In genomic region chr10:117413562-117414527, GRCm38 (mm10) we compare ENCODE assay signal across 16 mouse cellular contexts. TPM values are rescaled to one million over a fixed set of nuclear protein-coding genes. Genes with fewer than 3 reads are reported as not detected.
A peak's percentile ranks its signal among the peaks of the same experiment; 100 is the strongest.
DNase-seq lines count a peak whose midpoint lies in the region; ATAC-seq and TF ChIP-seq lines count a peak whose summit lies in the region.
"Had no signal": no experiment of that assay in that cellular context is flagged by ENCODE, and none has a peak within 500 bp of the region (broad histone marks: within the 10 kb centered on the region; RNA-seq: fewer than 3 reads in every experiment).

No protein-coding gene starts in this region.

- no peak overlapping the region for H3K27ac ChIP-seq in embryonic facial prominence, embryonic 14.5 days (replicated peaks; ENCODE audit: low read depth, low read length)
- no peak overlapping the region for H3K27ac ChIP-seq in embryonic facial prominence, embryonic 10.5 days (replicated peaks)
- no peak overlapping the region for H3K27ac ChIP-seq in kidney, postnatal 0 days
- H3K27ac ChIP-seq in liver, embryonic 15.5 days (replicated peaks): peak overlapping the region; percentile 68
- H3K27ac ChIP-seq in heart, embryonic 11.5 days (ENCODE audit: low read depth, low read length): no peak overlapping the region
- H3K27ac ChIP-seq: hindbrain, embryonic 10.5 days; limb, embryonic 12.5 days; macrophage had no signal

- peak; percentile 42 for DNase-seq in embryonic facial prominence, embryonic 14.5 days (ENCODE audit: low spot score)
- DNase-seq in embryonic facial prominence, embryonic 10.5 days (ENCODE audit: low spot score): no peak
- DNase-seq in kidney, postnatal 0 days (ENCODE audit: low spot score): no peak
- DNase-seq in kidney, adult 18-20 months: no peak
- peak; percentile 22 for DNase-seq in Patski (ENCODE audit: low read depth, low spot score)
- DNase-seq: cerebellum, adult 2 months; gastrocnemius, postnatal 25 days; midbrain, embryonic 14.5 days had no signal

- peaks cover 5% of the 10 kb centered on the region; the same call in 1 of the 2 replicates for H3K4me1 ChIP-seq in embryonic facial prominence, embryonic 14.5 days (ENCODE audit: control insufficient read depth, insufficient read depth, low read length)
- peaks cover 46% of the 10 kb centered on the region for H3K4me1 ChIP-seq in embryonic facial prominence, embryonic 10.5 days
- H3K4me1 ChIP-seq in kidney, postnatal 0 days (replicated peaks; ENCODE audit: insufficient read depth, low read length): no peaks in the 10 kb centered on the region
- peaks cover 40% of the 10 kb centered on the region for H3K4me1 ChIP-seq in liver, embryonic 15.5 days (replicated peaks)
- peaks cover 12% of the 10 kb centered on the region for H3K4me1 ChIP-seq in heart, embryonic 11.5 days (ENCODE audit: control insufficient read depth, insufficient read depth, low read length)

- no peak overlapping the region for H3K4me2 ChIP-seq in embryonic facial prominence, embryonic 14.5 days (ENCODE audit: low read depth, low read length)
- H3K4me2 ChIP-seq in kidney, postnatal 0 days (ENCODE audit: low read length): no peak overlapping the region
- H3K4me2 ChIP-seq in liver, embryonic 15.5 days: peak overlapping the region; percentile 13; the same call in 1 of the 2 replicates
- H3K4me2 ChIP-seq in heart, embryonic 11.5 days: no peak overlapping the region
- H3K4me2 ChIP-seq: limb, embryonic 12.5 days had no signal

- 64% methylated on average over 13 of the region's 13 CpGs for WGBS in embryonic facial prominence, embryonic 14.5 days
- 75% methylated on average over 13 of the region's 13 CpGs for WGBS in embryonic facial prominence, embryonic 10.5 days
- 68% methylated on average over 13 of the region's 13 CpGs for WGBS in kidney, postnatal 0 days
- 64% methylated on average over 13 of the region's 13 CpGs for WGBS in liver, embryonic 15.5 days (ENCODE audit: insufficient replicate concordance)
- WGBS in heart, embryonic 11.5 days (ENCODE audit: insufficient replicate concordance): 73% methylated on average over 13 of the region's 13 CpGs

- CTCF ChIA-PET in Patski (lab: Charles Lee): interaction anchor here (0.8 kb wide), 1 partner anchor 19 kb away, joined by 3 read pairs; no protein-coding TSS in a partner anchor

- no peaks in the 10 kb centered on the region for H3K9me3 ChIP-seq in embryonic facial prominence, embryonic 14.5 days (ENCODE audit: control insufficient read depth, low read length)
- H3K9me3 ChIP-seq in embryonic facial prominence, embryonic 10.5 days: no peaks in the 10 kb centered on the region
- H3K9me3 ChIP-seq in kidney, postnatal 0 days (replicated peaks; ENCODE audit: low read length): no peaks in the 10 kb centered on the region
- no peaks in the 10 kb centered on the region for H3K9me3 ChIP-seq in liver, embryonic 15.5 days (replicated peaks)
- no peaks in the 10 kb centered on the region for H3K9me3 ChIP-seq in heart, embryonic 11.5 days (replicated peaks; ENCODE audit: control insufficient read depth, low read length)
- H3K9me3 ChIP-seq: hindbrain, embryonic 10.5 days had no signal

- TF ChIP-seq CTCF in kidney, postnatal 0 days (IDR thresholded peaks at IDR 0.05; ENCODE audit: low read depth): peak; percentile 15; the same call in 1 of the 2 replicates
- no peak for TF ChIP-seq CTCF in Patski (IDR thresholded peaks at IDR 0.05)

- no peak overlapping the region for H3K9ac ChIP-seq in embryonic facial prominence, embryonic 14.5 days (ENCODE audit: low read depth, low read length)
- H3K9ac ChIP-seq in kidney, postnatal 0 days (ENCODE audit: low read depth, low read length): no peak overlapping the region
- no peak overlapping the region for H3K9ac ChIP-seq in liver, embryonic 15.5 days
- no peak overlapping the region for H3K9ac ChIP-seq in heart, embryonic 11.5 days (ENCODE audit: low read depth, low read length)
- H3K9ac ChIP-seq: limb, embryonic 12.5 days had no signal

- POLR2A ChIA-PET in Patski (lab: Charles Lee): no interaction called here

- ATAC-seq in embryonic facial prominence, embryonic 14.5 days (ENCODE audit: low read depth): peak; percentile 76
- no peak for ATAC-seq in kidney, postnatal 0 days (replicated peaks; ENCODE audit: low FRiP score, low read depth)
- peak; percentile 47 for ATAC-seq in Patski
- no peak for ATAC-seq in liver, embryonic 15.5 days (ENCODE audit: insufficient read depth)
- no peak for ATAC-seq in heart, embryonic 11.5 days (replicated peaks; ENCODE audit: insufficient number of reproducible peaks, low FRiP score, low TSS enrichment)
- ATAC-seq: forebrain, embryonic 14.5 days had no signal

- in situ Hi-C loops in Patski (cut with MboI; ENCODE audit: low pct_unique_long_range_greater_than_20kb): no loop called here

- H3K27me3 ChIP-seq in embryonic facial prominence, embryonic 14.5 days (replicated peaks; ENCODE audit: control insufficient read depth, insufficient read depth, low read length): no peaks in the 10 kb centered on the region; the same call in 1 of the 2 replicates
- peaks cover 7% of the 10 kb centered on the region; the same call in 1 of the 2 replicates for H3K27me3 ChIP-seq in embryonic facial prominence, embryonic 10.5 days (replicated peaks; ENCODE audit: low read depth, poor library complexity, severe bottlenecking)
- no peaks in the 10 kb centered on the region for H3K27me3 ChIP-seq in kidney, postnatal 0 days (ENCODE audit: insufficient read depth, low read length)
- peaks cover 3% of the 10 kb centered on the region for H3K27me3 ChIP-seq in Patski
- no peaks in the 10 kb centered on the region for H3K27me3 ChIP-seq in liver, embryonic 15.5 days
- H3K27me3 ChIP-seq in heart, embryonic 11.5 days (ENCODE audit: control insufficient read depth, insufficient read depth, low read length): no peaks in the 10 kb centered on the region
- H3K27me3 ChIP-seq: CH12.LX had no signal

- H3K36me3 ChIP-seq in embryonic facial prominence, embryonic 14.5 days (ENCODE audit: control insufficient read depth, insufficient read depth, low read length): no peaks in the 10 kb centered on the region
- no peaks in the 10 kb centered on the region for H3K36me3 ChIP-seq in embryonic facial prominence, embryonic 10.5 days (replicated peaks)
- H3K36me3 ChIP-seq in kidney, postnatal 0 days (ENCODE audit: insufficient read depth, low read length): no peaks in the 10 kb centered on the region
- no peaks in the 10 kb centered on the region for H3K36me3 ChIP-seq in liver, embryonic 15.5 days (replicated peaks)
- no peaks in the 10 kb centered on the region for H3K36me3 ChIP-seq in heart, embryonic 11.5 days (ENCODE audit: control insufficient read depth, insufficient read depth, low read length)
- H3K36me3 ChIP-seq: hindbrain, embryonic 10.5 days; limb, embryonic 12.5 days had no signal

- no peak overlapping the region for H3K4me3 ChIP-seq in embryonic facial prominence, embryonic 14.5 days (ENCODE audit: low read depth, low read length)
- no peak overlapping the region for H3K4me3 ChIP-seq in embryonic facial prominence, embryonic 10.5 days
- H3K4me3 ChIP-seq in kidney, postnatal 0 days (replicated peaks; ENCODE audit: low read depth, low read length): no peak overlapping the region
- no peak overlapping the region for H3K4me3 ChIP-seq in liver, embryonic 15.5 days (replicated peaks)
- H3K4me3 ChIP-seq in heart, embryonic 11.5 days (ENCODE audit: low read depth, low read length): no peak overlapping the region
- H3K4me3 ChIP-seq: hindbrain, embryonic 10.5 days; limb, embryonic 12.5 days; myocyte had no signal

RNA-seq across cellular contexts. Expression of gene Cpsf6, which starts 34.0 kb away (rescaled TPM):
- polyA plus RNA-seq in embryonic facial prominence, embryonic 14.5 days (2014; fragmentation: Nextera tagmentation; extraction: Ambion mirVana): 125 and 146 TPM in 2 replicates
- 223 and 230 TPM in 2 replicates for polyA plus RNA-seq in embryonic facial prominence, embryonic 10.5 days (2016; fragmentation: Nextera tagmentation; extraction: Ambion mirVana)
- 111 and 120 TPM in 2 replicates for polyA plus RNA-seq in kidney, postnatal 0 days (2015; fragmentation: Nextera tagmentation; extraction: Ambion mirVana)
- 75.0 TPM for polyA plus RNA-seq in Patski (2021)
- polyA plus RNA-seq in liver, embryonic 15.5 days (2015; fragmentation: Nextera tagmentation; extraction: Ambion mirVana): 50.2 and 51.3 TPM in 2 replicates
- 97.9 and 117 TPM in 2 replicates for polyA plus RNA-seq in heart, embryonic 11.5 days (2014; fragmentation: Nextera tagmentation; extraction: Ambion mirVana)

Comparison
In these comparisons a context has a peak if more than half of its experiments do, and no peak if none do; other contexts are left out.
1. DNase-seq: peak in embryonic facial prominence, embryonic 14.5 days (single experiment) and Patski (single experiment); none in embryonic facial prominence, embryonic 10.5 days (single experiment), kidney, postnatal 0 days (single experiment) and kidney, adult 18-20 months (single experiment).
2. ATAC-seq: peak in embryonic facial prominence, embryonic 14.5 days (single experiment) and Patski (single experiment); none in kidney, postnatal 0 days (single experiment), liver, embryonic 15.5 days (single experiment) and heart, embryonic 11.5 days (single experiment).